Mouse (Mus musculus): ENCODE measurements around the gene BC048562. TPM values are rescaled to one million over a fixed set of nuclear protein-coding genes. Genes with fewer than 3 reads are reported as not detected.

BC048562 gene
- total and polyA plus RNA-seq, 3 experiments = not detected

DNA sequence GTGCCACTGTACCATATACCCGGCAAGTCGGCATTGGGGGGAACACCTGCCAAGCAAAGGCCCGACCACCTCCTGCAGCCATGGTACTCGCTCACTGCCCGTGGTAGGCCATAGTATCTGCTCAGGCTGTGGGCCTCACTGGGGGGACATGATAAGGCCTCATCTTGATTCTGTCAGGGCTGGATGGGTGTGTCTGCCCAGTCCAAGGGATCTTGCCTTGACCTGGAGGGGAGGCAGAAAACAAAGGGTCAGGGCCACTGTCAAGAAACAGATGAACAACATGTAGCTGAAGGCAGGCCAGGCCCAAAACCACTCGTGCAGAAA, 14.8 kb downstream of the BC048562 start:
- DNase-seq (ENCODE audit: low read depth, low spot score) = peak; percentile 73
- Histone ChIP-seq H3K4me3 (ENCODE audit: control insufficient read depth in 1 of 2, insufficient read depth in 1 of 2, low read depth in 2 of 2, low read length in 2 of 2) (peak overlapping the region; percentile 69 to 80), H3K27me3 (ENCODE audit: control insufficient read depth in 1 of 2, insufficient read depth in 2 of 2, low read length in 2 of 2) (no peaks in the 10 kb centered on the region), H3K4me1 (ENCODE audit: control insufficient read depth in 1 of 2, insufficient read depth in 2 of 2, low read length in 2 of 2) (peaks cover 20 to 54% of the 10 kb centered on the region in 2 experiments), H3K9ac (ENCODE audit: control insufficient read depth, low read depth, low read length, poor library complexity, severe bottlenecking) (peak overlapping the region; percentile 74), H3K36me3 (ENCODE audit: control insufficient read depth in 1 of 2, insufficient read depth in 2 of 2, low read length in 2 of 2) (peaks cover 0 to 21% of the 10 kb centered on the region in 2 experiments; a peak in 2 of 4 replicates), H3K27ac (ENCODE audit: control insufficient read depth, low read depth, low read length) (peak overlapping the region; percentile 90), H3K79me2 (ENCODE audit: control insufficient read depth, insufficient read depth, low read length, poor library complexity) (peaks cover 5% of the 10 kb centered on the region), H3K9me3 (replicated peaks; ENCODE audit: insufficient read depth, low read length) (no peaks in the 10 kb centered on the region)
- peak; percentile 75; the same call in 1 of the 2 replicates for TF ChIP-seq MXI1 (IDR thresholded peaks at IDR 0.05; ENCODE audit: low read depth, low read length)
- TF ChIP-seq TBP (IDR thresholded peaks at IDR 0.05; ENCODE audit: low read depth, low read length) = no peak
- TF ChIP-seq NELFE (IDR thresholded peaks at IDR 0.05; ENCODE audit: low read depth, low read length) = 0 out of 2 replicates have a peak, but pooled peaks have one; percentile 0
- peak; percentile 29 for TF ChIP-seq TAL1 (IDR thresholded peaks at IDR 0.05; ENCODE audit: low read length)
- TF ChIP-seq ETS1 (IDR thresholded peaks at IDR 0.05; ENCODE audit: low read depth, low read length) = peak; percentile 33; the same call in 1 of the 2 replicates
- no peak for TF ChIP-seq POLR2AphosphoS5 (IDR thresholded peaks at IDR 0.05; ENCODE audit: borderline replicate concordance, low read depth, low read length)
- TF ChIP-seq TCF12 (IDR thresholded peaks at IDR 0.05; ENCODE audit: low read depth, low read length) = peak; percentile 53
- 0 out of 2 replicates have a peak, but pooled peaks have one; percentile 31 for TF ChIP-seq CHD1 (IDR thresholded peaks at IDR 0.05; ENCODE audit: low read depth, low read length)
- peak in 1 of 2 experiments; percentile 31; a peak in 1 of 4 replicates for TF ChIP-seq EP300 (IDR thresholded peaks at IDR 0.05; ENCODE audit: low read depth in 1 of 2, low read length in 2 of 2)
- no peak for TF ChIP-seq UBTF (IDR thresholded peaks at IDR 0.05; ENCODE audit: borderline replicate concordance, insufficient read depth, low read depth, low read length)
- TF ChIP-seq SIN3A (IDR thresholded peaks at IDR 0.05; ENCODE audit: low read length) = peak; percentile 49; the same call in 1 of the 2 replicates
- peak; percentile 74 for TF ChIP-seq MAX (IDR thresholded peaks at IDR 0.05; ENCODE audit: low read length)
- TF ChIP-seq MYB (IDR thresholded peaks at IDR 0.05; ENCODE audit: low read depth, low read length) = no peak
- peak; percentile 83 for TF ChIP-seq MYC (IDR thresholded peaks at IDR 0.05; ENCODE audit: low read depth, low read length)
- peak; percentile 59 for TF ChIP-seq HCFC1 (IDR thresholded peaks at IDR 0.05; ENCODE audit: low read depth, low read length)
- no peak for TF ChIP-seq MEF2A (IDR thresholded peaks at IDR 0.05; ENCODE audit: extremely low read depth, insufficient replicate concordance, low read depth, low read length, poor library complexity, severe bottlenecking)

DNA sequence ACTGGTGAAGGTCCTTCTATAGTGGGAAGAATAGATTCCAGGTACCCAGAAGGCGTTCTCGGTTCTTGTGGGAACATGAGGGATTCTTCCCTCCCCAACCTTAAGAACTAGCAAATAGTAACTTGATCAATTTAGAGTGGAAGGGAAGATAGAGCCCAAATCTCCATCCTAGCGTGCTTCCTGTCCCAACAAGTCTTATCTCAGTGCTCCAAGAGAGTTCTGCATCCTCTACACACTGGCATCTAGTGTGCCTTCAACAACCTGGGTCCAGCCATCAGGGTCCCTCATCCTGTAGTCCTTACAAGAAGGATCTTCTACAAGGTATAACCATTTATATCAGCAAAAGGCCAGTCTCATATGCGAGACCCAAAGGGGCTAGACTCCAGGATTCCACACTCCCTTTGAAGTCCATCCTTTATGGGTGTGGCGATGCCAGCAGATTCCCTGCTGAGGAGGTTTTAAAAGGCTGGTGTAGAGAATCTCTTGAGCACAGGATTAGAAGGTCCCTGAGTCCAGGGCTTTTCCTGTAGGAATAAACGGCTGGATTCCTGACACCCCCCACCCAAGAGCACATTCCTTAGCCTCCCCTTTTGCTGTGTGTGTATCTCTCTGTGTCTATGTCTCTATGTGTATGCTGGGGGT, 15.4 kb downstream of the BC048562 start:
- H3K9ac ChIP-seq (ENCODE audit: control insufficient read depth, low read depth, low read length, poor library complexity, severe bottlenecking) = peak overlapping the region; percentile 74
- peaks cover 23 to 59% of the 10 kb centered on the region in 2 experiments for H3K4me1 ChIP-seq (ENCODE audit: control insufficient read depth in 1 of 2, insufficient read depth in 2 of 2, low read length in 2 of 2)
- no peak; the same call in 1 of the 2 replicates for TF ChIP-seq MAX (IDR thresholded peaks at IDR 0.05; ENCODE audit: low read length)
- TF ChIP-seq MAZ (IDR thresholded peaks at IDR 0.05; ENCODE audit: low read depth, low read length) = no peak
- peak; percentile 50; the same call in 1 of the 2 replicates for TF ChIP-seq SIN3A (IDR thresholded peaks at IDR 0.05; ENCODE audit: low read length)
- TF ChIP-seq NELFE (IDR thresholded peaks at IDR 0.05; ENCODE audit: low read depth, low read length) = no peak; the same call in 1 of the 2 replicates
- no peak for TF ChIP-seq RAD21 (IDR thresholded peaks at IDR 0.05; ENCODE audit: low read depth, low read length)
- TF ChIP-seq MYB (IDR thresholded peaks at IDR 0.05; ENCODE audit: low read depth, low read length) = no peak
- TF ChIP-seq POLR2A (IDR thresholded peaks at IDR 0.05; ENCODE audit: control insufficient read depth in 1 of 2, insufficient read depth in 1 of 2, low read depth in 1 of 2, low read length in 2 of 2, poor library complexity in 1 of 2) = no peak
- TF ChIP-seq CHD1 (IDR thresholded peaks at IDR 0.05; ENCODE audit: low read depth, low read length) = no peak
- TF ChIP-seq KAT2A (conservative IDR thresholded peaks at IDR 0.05; ENCODE audit: low read depth, low read length) = no peak
- no peak for TF ChIP-seq MXI1 (IDR thresholded peaks at IDR 0.05; ENCODE audit: low read depth, low read length)
- no peak for TF ChIP-seq NRF1 (IDR thresholded peaks at IDR 0.05; ENCODE audit: insufficient read depth, low read depth, low read length, poor library complexity, severe bottlenecking)
- TF ChIP-seq BHLHE40 (IDR thresholded peaks at IDR 0.05; ENCODE audit: borderline replicate concordance, low read depth, low read length) = no peak
- TF ChIP-seq HCFC1 (IDR thresholded peaks at IDR 0.05; ENCODE audit: low read depth, low read length) = peak; percentile 2; the same call in 1 of the 2 replicates
- peak; percentile 84 for TF ChIP-seq GATA1 (IDR thresholded peaks at IDR 0.05; ENCODE audit: low read depth, low read length)
- no peak for TF ChIP-seq ETS1 (IDR thresholded peaks at IDR 0.05; ENCODE audit: low read depth, low read length)
- TF ChIP-seq EP300 (IDR thresholded peaks at IDR 0.05; ENCODE audit: low read depth in 1 of 2, low read length in 2 of 2) = peak; percentile 48 to 74; a peak in 2 of 4 replicates
- TF ChIP-seq MYC (IDR thresholded peaks at IDR 0.05; ENCODE audit: low read depth, low read length) = no peak; the same call in 1 of the 2 replicates
- peak; percentile 42; the same call in 1 of the 2 replicates for TF ChIP-seq TAL1 (IDR thresholded peaks at IDR 0.05; ENCODE audit: low read length)
- TF ChIP-seq ZKSCAN1 (IDR thresholded peaks at IDR 0.05; ENCODE audit: low read depth, low read length) = 0 out of 2 replicates have a peak, but pooled peaks have one; percentile 10
- no peak for TF ChIP-seq JUND (IDR thresholded peaks at IDR 0.05; ENCODE audit: low read depth, low read length)
- no peak for TF ChIP-seq ZNF384 (IDR thresholded peaks at IDR 0.05; ENCODE audit: low read depth, low read length)
- TF ChIP-seq TBP (IDR thresholded peaks at IDR 0.05; ENCODE audit: low read depth, low read length) = no peak
- peak; percentile 36; the same call in 1 of the 2 replicates for TF ChIP-seq TCF12 (IDR thresholded peaks at IDR 0.05; ENCODE audit: low read depth, low read length)
- no peaks in the 10 kb centered on the region for H3K9me3 ChIP-seq (replicated peaks; ENCODE audit: insufficient read depth, low read length)
- peaks cover 0 to 25% of the 10 kb centered on the region in 2 experiments; a peak in 2 of 4 replicates for H3K36me3 ChIP-seq (ENCODE audit: control insufficient read depth in 1 of 2, insufficient read depth in 2 of 2, low read length in 2 of 2)
- H3K79me2 ChIP-seq (ENCODE audit: control insufficient read depth, insufficient read depth, low read length, poor library complexity) = peaks cover 5% of the 10 kb centered on the region
- peak; percentile 80 for DNase-seq (ENCODE audit: low read depth, low spot score)
- no peaks in the 10 kb centered on the region for H3K27me3 ChIP-seq (ENCODE audit: control insufficient read depth in 1 of 2, insufficient read depth in 2 of 2, low read length in 2 of 2)
- H3K27ac ChIP-seq (ENCODE audit: control insufficient read depth, low read depth, low read length) = peak overlapping the region; percentile 90
- H3K4me3 ChIP-seq (ENCODE audit: control insufficient read depth in 1 of 2, insufficient read depth in 1 of 2, low read depth in 2 of 2, low read length in 2 of 2) = peak overlapping the region; percentile 69 to 80
